Mouse (Mus musculus) liver, embryonic 14.5 days (tissue): ENCODE measurements around the gene Ppt1. TPM values are rescaled to one million over a fixed set of nuclear protein-coding genes. Genes with fewer than 3 reads are reported as not detected.
A peak's percentile ranks its signal among the peaks of the same experiment; 100 is the strongest.

Experiments used
- ATAC-seq: fragments of 200-750 bp; cut with Nextera tagmentation; 2 replicates; pipeline ENCODE4 v1.8.0; 2017; ENCODE audit warnings: moderate number of reproducible peaks, mild to moderate bottlenecking, moderate library complexity; ENCODE audit not compliant: insufficient read depth
- DNase-seq, 3 experiments: peaks; one replicate each; pipeline ENCODE4 v3.0.0-alpha.2; 2012 to 2013; ENCODE audit warnings: low read depth in 3 of 3, low spot score in 3 of 3
- H3K27ac ChIP-seq: fragments of 300-500 bp; sonication (generic); 2 replicates; pipeline ENCODE4 v1.5.1; 2014; ENCODE audit warnings: moderate library complexity, mild to moderate bottlenecking, control low read depth, inconsistent platforms
- H3K27me3 ChIP-seq: fragments of 300-500 bp; sonication (generic); 2 replicates; pipeline ENCODE4 v1.6.1; 2014; ENCODE audit warnings: mild to moderate bottlenecking, low read length, moderate library complexity; ENCODE audit not compliant: control insufficient read depth, insufficient read depth
- H3K36me3 ChIP-seq: fragments of 300-500 bp; sonication (generic); replicated peaks from 2 replicates; pipeline ENCODE4 v1.6.1; 2014; ENCODE audit warnings: low read depth; ENCODE audit not compliant: control insufficient read depth, insufficient read depth
- H3K4me1 ChIP-seq, 2 experiments: fragments of 200-500 bp in 1 of 2; fragments of 300-500 bp in 1 of 2; sonication (generic) in 1 of 2; replicated peaks; 2 replicates each; pipeline ENCODE4 v1.6.1; 2012 to 2014; ENCODE audit warnings: antibody characterized with exemption in 1 of 2, inconsistent platforms in 1 of 2, low read length in 1 of 2; ENCODE audit not compliant: control insufficient read depth in 2 of 2, insufficient read depth in 2 of 2
- H3K4me2 ChIP-seq: fragments of 300-500 bp; sonication (generic); 2 replicates; pipeline ENCODE4 v1.6.1; 2014; ENCODE audit warnings: low read depth, mild to moderate bottlenecking, control low read depth, moderate library complexity
- H3K4me3 ChIP-seq, 2 experiments: fragments of 200-500 bp in 1 of 2; fragments of 300-500 bp in 1 of 2; sonication (generic) in 1 of 2; 2 replicates each; pipeline ENCODE4 v1.5.1; 2012 to 2014; ENCODE audit warnings: low read depth in 2 of 2, low read length in 2 of 2, mild to moderate bottlenecking in 2 of 2, control low read depth in 1 of 2, inconsistent platforms in 1 of 2, moderate library complexity in 1 of 2; ENCODE audit not compliant: insufficient read depth in 1 of 2
- H3K9ac ChIP-seq: fragments of 300-500 bp; sonication (generic); replicated peaks from 2 replicates; pipeline ENCODE4 v1.6.1; 2014; ENCODE audit warnings: mild to moderate bottlenecking, control low read depth, moderate library complexity
- H3K9me3 ChIP-seq: fragments of 300-500 bp; sonication (generic); 2 replicates; pipeline ENCODE4 v1.6.1; 2016; ENCODE audit warnings: low read length, mixed read lengths; ENCODE audit not compliant: control insufficient read depth
- CTCF ChIP-seq: IDR thresholded peaks from 2 replicates; pipeline ENCODE4 v1.5.1; 2016; ENCODE audit warnings: antibody characterized with exemption, low read depth, control low read depth
- EP300 ChIP-seq: IDR thresholded peaks from 2 replicates; pipeline ENCODE4 v1.6.1; 2016; ENCODE audit warnings: antibody characterized with exemption, low read depth
- WGBS: fragments of 180-500 bp; shearing (Covaris S2); extraction: QIAGEN DNeasy Blood & Tissue Kit; methylation state at CpG from one replicate; pipeline ENCODE4 v1.1.7; 2014; ENCODE audit not compliant: insufficient replicate concordance; 5-methylcytosine and 5-hydroxymethylcytosine counted together
- polyA plus RNA-seq, 2 experiments: library from polyadenylated mRNA; depleted of rRNA in 1 of 2; stranded (reverse) in 1 of 2; unstranded in 1 of 2; fragments of >200 nt; fragmentation: Nextera tagmentation in 1 of 2; extraction: Ambion mirVana in 1 of 2; gene quantifications; 2 replicates each; pipeline versions ENCODE4 v1.2.1 to v1.2.3; 2012 to 2014

Ppt1 gene
- polyA plus RNA-seq, 2 experiments = 10.4 to 17.6 TPM

- Histone ChIP-seq H3K36me3 (no peaks in the 10 kb centered on the region; the same call in 1 of the 2 replicates), H3K4me1 (peaks cover 3 to 9% of the 10 kb centered on the region in 2 experiments; a peak in 1 of 4 replicates), H3K27ac (no peak overlapping the region), H3K4me2 (peak overlapping the region; percentile 87), H3K9me3 (no peaks in the 10 kb centered on the region), H3K27me3 (no peaks in the 10 kb centered on the region), H3K9ac (no peak overlapping the region), H3K4me3 (no peak overlapping the region)
- DNase-seq (no peak), ATAC-seq (no peak)
- WGBS = 63% methylated on average over 6 of the region's 6 CpGs
- TF ChIP-seq CTCF (no peak), EP300 (no peak)
These were observed 1.2 kb downstream of the Ppt1 start for GRCm38 (mm10) chr4:122837180-122837730.

GRCm38 (mm10) chr4:122837994-122838393, 2.0 kb downstream of the Ppt1 start:
- WGBS = 91% methylated on average over 2 of the region's 2 CpGs
- H3K27ac ChIP-seq = no peak overlapping the region
- no peak overlapping the region for H3K4me2 ChIP-seq
- no peak for TF ChIP-seq EP300
- no peak for TF ChIP-seq CTCF
- peaks cover 3 to 9% of the 10 kb centered on the region in 2 experiments; a peak in 1 of 4 replicates for H3K4me1 ChIP-seq
- H3K36me3 ChIP-seq = no peaks in the 10 kb centered on the region; the same call in 1 of the 2 replicates
- no peaks in the 10 kb centered on the region for H3K27me3 ChIP-seq
- no peak overlapping the region for H3K9ac ChIP-seq
- ATAC-seq (no peak), DNase-seq (no peak)
- no peaks in the 10 kb centered on the region for H3K9me3 ChIP-seq
- H3K4me3 ChIP-seq = no peak overlapping the region

- no peaks in the 10 kb centered on the region; the same call in 1 of the 2 replicates for H3K36me3 ChIP-seq
- TF ChIP-seq CTCF = no peak
- no peak for TF ChIP-seq EP300
- DNase-seq (no peak), ATAC-seq (no peak)
- H3K4me2 ChIP-seq = no peak overlapping the region
- no peak overlapping the region for H3K4me3 ChIP-seq
- no peak overlapping the region for H3K27ac ChIP-seq
- peaks cover 3 to 9% of the 10 kb centered on the region in 2 experiments; a peak in 1 of 4 replicates for H3K4me1 ChIP-seq
- H3K9ac ChIP-seq = no peak overlapping the region
- no peaks in the 10 kb centered on the region for H3K9me3 ChIP-seq
- 15% methylated on average over 1 of the region's 1 CpGs for WGBS
- no peaks in the 10 kb centered on the region for H3K27me3 ChIP-seq
These were observed 2.4 kb downstream of the Ppt1 start for GRCm38 (mm10) chr4:122838416-122838815.

GRCm38 (mm10) chr4:122848150-122848621, 12.1 kb downstream of the Ppt1 start:
- no peak overlapping the region for H3K4me2 ChIP-seq
- peaks cover 5% of the 10 kb centered on the region for H3K36me3 ChIP-seq
- 49% methylated on average over 13 of the region's 13 CpGs for WGBS
- no peak for DNase-seq
- no peaks in the 10 kb centered on the region for H3K27me3 ChIP-seq
- TF ChIP-seq EP300 (no peak), CTCF (no peak)
- no peak overlapping the region for H3K27ac ChIP-seq
- H3K9ac ChIP-seq = no peak overlapping the region
- peak; percentile 45; the same call in 1 of the 2 replicates for ATAC-seq
- no peaks in the 10 kb centered on the region for H3K4me1 ChIP-seq
- no peaks in the 10 kb centered on the region for H3K9me3 ChIP-seq
- no peak overlapping the region for H3K4me3 ChIP-seq

- ATAC-seq (no peak), DNase-seq (no peak)
- no peaks in the 10 kb centered on the region for H3K27me3 ChIP-seq
- H3K36me3 ChIP-seq = peaks cover 5% of the 10 kb centered on the region; the same call in 1 of the 2 replicates
- H3K4me2 ChIP-seq = no peak overlapping the region
- no peak overlapping the region for H3K4me3 ChIP-seq
- H3K9me3 ChIP-seq = no peaks in the 10 kb centered on the region
- no peaks in the 10 kb centered on the region; a peak in 1 of 4 replicates for H3K4me1 ChIP-seq
- TF ChIP-seq CTCF = no peak
- no peak for TF ChIP-seq EP300
- H3K27ac ChIP-seq = no peak overlapping the region
- no peak overlapping the region for H3K9ac ChIP-seq
These were observed 15.5 kb downstream of the Ppt1 start for GRCm38 (mm10) chr4:122851535-122851934.
